Mouse (Mus musculus) kidney, adult 11 months (tissue): ENCODE measurements at regions not wholly inside any gene's neighbourhood (a gene's known extent, or its start where the extent isn't known, plus 50 kb on each side); places are given as distances from the start of the nearest gene placed in this dataset.
"Not testable (repeated sequence)": the region's sequence is repeated elsewhere in the genome, so short reads cannot be mapped to it uniquely, and the experiment has no call there.

Source experiments
- DNase-seq: peaks from one replicate; pipeline ENCODE4 v3.0.0; 2022

DNA sequence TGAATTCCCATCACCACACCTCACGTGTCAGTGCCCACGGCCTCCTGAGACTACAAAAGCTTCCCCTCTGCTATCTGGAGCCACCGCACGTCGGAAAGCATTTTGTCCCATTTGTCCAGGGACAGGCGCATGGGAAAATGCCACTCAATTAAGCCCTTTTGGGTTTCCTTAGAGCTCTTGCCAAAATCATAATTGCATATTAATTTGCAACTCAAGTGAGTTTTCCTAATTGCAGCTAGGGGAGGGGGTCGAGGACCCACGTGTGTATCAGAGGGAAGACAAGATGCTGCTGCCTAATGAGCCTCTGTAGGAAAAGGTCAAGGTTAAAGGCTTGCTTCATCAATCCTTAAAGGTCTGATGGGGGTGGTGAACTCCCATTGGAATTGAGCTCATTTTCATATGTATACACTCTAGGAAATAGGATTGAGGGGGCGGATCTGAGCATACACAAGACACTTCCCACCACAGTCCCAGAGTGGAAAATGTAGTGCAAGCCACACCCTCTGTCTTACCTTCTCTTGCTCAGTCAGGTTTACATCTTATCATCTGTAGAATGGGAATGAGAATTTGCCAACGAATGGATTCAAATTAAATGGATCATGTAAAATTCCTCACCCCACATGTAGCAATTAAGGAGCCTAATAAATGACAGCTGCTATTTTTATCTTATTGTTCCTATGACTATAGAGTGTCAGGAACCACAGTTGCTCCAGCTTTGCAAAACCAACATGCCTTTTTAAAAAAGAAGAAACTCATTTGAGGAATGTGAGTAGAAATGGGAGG is 179.6 kb upstream of the Tenm4 start:
- no peak for DNase-seq

DNA sequence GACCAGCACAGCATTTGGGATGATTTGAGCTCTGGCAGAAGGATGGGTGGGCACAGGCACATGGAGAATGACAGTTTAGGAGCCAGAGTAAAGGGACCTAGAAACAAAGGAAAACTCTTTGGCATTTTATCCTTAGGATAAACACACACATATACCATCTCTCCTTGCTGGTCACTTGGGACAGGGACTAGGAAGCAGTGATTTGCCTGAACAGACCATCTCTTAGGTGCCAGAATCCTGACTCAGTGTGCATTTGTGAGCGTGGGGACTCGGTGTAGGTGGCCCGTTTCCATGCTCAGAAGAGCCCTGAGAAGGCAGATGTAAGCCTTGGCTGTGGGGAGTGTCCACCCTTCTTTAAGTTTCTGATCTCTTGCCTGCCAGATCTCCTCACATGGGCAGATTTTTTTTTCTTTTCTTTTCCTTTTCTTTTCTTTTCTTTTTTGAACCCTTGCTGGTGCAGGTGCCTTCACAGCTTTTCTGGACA is 179.0 kb upstream of the Tenm4 start:
- DNase-seq, result no peak

DNA sequence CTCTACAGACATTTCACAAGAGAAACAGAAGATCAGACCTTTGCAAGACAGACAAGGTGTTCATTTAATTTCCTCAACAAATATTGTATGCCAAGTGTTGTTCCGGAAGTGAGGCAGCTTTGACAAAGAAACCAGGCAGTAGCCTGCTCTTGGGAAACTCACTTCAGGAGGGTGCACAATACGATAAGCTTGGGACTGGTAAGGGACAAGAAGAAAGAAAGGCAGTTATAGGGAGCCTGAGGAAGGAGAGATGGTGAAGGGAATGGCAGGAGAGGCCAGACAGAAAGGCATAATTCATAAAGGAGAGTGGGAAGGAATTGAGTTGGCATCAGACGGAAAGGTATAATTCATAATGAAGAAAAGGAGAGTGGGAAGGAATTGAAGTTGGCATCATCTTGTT is 178.5 kb upstream of the Tenm4 start:
- no peak for DNase-seq

DNA sequence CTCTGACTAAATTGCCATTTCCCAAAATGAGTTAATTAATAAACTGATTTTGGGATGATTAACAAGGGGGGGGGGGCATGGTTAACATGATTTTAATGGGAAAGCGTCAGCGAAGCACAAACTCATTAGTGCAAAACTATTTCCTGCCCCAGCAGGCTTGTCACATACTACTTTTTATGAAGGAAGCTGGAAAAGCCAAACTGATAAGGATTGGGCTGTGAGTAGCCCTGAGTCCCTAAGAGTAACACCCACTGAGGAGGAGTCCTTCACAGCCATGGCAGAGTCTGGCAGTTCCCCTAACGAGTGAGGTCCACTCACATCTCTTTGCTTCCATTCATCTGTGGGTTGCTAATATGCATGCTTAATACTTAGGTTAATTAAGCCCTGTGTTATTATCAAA is 173.9 kb upstream of the Tenm4 start:
- DNase-seq, result no peak

DNA sequence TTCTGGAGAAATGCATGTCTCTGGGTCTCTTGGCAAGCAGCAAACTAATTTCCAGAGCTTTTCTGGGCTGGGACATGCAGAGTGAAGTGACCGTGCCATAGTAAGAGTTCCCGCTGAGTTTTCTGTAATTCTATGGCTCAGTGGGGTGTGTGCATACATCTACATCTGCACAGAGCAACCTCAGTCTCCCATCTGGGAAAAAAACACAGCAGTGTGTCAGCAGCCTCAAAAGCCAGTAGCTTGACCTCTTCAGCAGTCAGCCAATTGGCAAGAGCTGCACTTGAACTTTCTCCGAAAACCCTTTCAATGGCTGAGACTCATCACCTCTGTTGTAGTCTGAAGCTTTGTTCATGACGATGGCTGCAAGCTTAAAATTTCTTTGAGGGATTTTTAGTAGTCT is 171.9 kb upstream of the Tenm4 start:
- DNase-seq, result no peak

DNA sequence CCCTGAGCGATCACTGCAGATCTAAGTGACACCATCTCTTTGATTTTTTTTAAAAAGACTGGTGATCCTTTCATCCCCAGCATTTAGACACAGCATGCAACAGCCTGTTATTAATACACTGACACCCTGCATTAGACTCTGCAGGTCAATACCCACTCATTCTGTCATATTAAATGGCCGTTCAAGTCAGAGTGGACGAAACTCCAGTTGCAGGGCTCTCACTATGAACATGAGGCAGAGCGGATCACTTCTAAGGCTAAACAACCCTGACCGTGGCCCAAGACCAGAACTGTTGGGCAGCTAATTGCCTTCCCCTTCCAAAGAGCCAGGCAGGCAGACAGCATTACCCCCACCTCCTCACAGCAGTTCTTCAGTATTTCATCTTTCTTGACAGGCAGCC is 168.6 kb upstream of the Tenm4 start:
- no peak for DNase-seq

DNA sequence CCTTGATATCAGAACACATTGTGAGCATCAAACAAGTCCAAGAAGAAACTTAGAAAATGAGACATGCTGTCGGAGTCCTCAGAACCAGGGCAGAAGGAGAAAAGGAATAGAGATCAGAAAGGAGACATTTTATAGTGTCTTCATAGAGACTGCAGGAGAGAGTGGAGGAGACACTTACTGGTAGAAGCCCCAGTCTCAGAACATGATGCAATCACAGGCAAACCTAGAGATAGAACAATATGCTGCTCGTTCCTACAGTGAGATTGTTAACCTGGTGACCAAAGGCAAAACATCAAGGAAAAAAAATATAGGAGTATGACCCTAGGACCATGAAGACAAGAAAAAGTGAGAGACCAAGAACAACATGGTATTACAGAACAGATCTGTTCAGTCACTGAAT is 164.7 kb upstream of the Tenm4 start:
- DNase-seq, result no peak

DNA sequence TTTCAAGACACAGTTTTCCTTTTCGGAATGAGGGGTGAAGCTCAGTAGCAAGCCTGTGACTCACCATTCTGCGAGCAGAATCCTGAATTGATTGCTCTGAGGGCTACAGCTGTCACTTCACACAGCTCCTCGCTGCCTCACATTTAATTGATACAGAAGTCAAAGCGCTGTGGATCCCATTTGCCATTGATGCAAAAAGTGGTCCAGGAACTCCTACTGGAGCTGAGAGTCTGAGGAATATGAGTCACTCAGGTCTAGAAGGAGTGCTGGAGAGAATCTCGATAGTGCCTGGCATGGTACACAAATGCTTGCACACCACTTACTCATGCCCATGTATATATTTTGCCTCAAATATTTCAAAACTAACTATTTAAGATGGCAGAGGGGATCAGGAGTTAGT is 158.0 kb upstream of the Tenm4 start:
- no peak for DNase-seq

DNA sequence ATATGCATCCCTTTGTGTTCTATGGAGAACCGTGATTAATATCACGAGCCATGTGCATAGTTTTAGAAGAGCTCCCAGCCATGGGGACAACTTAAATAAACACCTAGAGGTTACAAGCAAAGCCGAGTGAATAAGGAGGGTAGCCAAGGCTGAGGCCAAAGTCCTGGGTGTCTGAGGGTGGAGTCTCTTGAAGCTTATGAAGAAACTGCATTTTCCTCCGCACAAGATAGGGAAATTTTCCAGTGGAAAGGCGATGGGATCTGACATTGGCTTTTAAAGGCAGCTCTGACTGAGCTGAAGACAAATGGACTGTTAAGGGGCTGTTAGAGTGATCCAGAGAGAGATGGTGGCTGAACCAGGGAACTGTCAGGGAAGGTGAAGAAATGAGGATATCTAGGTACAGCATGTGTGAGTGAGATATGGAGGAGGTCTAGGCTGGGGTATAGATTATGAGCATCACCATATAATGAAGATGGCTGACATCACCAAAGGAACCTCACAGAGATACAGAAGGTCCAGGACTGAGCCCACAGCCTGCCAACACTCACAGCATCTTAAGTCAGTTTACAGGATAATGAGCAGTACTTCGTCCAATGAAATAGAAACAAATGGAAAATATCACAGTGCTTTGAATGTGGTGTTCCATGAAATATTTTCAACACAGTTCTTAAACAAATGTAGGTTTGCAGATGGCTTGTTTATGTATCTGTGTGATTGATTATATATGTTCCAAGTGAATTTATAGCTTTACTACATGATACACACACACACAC is 153.7 kb upstream of the Tenm4 start:
- no peak for DNase-seq

DNA sequence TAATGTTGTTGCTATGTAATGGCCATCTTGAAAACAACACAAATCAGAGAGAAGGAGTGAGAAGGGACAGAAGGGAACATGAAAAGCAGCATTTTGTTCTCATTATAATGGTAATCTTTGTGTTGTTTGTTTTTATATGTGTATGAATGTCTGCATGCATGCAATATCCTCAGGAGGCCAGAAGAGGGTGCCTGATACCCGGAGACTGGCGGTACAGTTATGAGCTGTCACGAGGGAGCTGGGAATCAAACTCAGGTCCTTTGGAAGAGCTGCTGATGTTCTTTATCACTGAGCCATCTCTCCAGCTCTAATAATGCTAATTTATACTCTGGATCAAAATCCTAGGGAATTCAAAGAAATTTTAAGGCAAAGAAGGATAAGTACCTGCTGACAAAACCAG is 147.0 kb upstream of the Tenm4 start:
- no peak for DNase-seq

DNA sequence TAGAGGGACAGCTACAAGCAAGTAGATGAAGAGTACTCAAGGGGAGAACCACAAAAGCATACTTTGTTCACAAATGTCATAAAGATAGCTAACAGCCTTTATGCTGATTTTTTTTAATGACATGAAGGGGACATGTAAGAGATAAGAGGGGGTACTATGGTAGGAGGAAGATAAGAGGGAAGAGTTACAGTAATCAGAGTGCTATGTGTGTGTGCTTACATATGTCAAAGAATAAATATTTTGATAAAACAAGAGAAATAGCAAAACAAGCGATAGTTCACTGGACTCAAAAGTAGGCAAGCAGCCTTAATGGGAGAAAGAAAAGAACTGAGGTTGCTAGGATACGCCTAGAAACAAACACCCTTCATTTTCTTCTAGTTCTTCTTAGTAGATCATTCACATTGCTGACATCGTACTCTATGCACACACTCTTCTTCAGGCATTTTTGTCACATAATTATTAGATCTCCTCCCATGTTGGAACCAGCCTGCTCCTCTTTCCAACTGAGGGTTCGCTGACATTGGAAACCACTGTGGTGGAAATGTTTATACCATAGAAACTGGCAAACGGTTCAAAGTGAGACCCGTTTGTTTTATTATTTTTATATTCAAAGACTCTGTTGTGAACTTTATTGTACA is 144.1 kb upstream of the Tenm4 start:
- DNase-seq, result no peak

DNA sequence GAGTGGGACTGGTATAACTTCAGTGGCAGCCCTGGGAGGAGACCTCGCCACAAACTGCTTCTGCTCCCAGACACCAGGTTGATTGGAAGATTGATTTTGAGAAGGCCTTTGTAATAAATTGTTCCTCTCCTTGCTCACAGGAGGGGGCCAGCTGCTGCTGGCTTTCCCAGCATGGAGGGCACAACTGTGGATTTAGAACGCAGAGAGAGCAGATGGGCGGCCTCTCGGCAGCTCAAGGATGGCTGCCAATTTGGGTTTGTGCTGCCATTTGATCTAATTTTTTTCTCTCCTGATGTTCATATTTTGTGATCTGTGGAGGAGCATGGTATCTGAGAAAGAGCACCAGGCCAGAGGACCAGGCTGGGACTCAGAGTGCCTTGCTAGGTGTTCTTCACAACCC is 137.4 kb upstream of the Tenm4 start:
- no peak for DNase-seq

DNA sequence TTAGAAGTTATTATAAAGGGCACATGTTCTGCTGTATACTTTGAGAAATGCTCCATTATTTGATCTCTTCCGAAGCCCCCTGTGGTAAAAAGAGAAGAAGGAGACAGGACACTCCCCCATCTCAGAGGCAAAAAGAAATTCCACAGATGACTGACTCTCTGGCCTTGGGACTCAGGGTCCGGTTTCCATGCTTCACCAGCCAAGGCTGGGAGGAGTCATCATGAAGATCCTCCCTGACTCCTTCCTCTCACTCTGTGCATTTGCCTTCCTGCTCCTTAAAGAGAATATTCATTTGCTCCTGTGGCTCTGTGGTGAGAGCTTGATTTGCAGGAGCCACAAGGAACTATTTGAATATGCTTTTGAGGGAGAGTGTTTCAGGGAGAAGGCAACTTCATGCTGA is 135.6 kb upstream of the Tenm4 start:
- DNase-seq, result no peak

DNA sequence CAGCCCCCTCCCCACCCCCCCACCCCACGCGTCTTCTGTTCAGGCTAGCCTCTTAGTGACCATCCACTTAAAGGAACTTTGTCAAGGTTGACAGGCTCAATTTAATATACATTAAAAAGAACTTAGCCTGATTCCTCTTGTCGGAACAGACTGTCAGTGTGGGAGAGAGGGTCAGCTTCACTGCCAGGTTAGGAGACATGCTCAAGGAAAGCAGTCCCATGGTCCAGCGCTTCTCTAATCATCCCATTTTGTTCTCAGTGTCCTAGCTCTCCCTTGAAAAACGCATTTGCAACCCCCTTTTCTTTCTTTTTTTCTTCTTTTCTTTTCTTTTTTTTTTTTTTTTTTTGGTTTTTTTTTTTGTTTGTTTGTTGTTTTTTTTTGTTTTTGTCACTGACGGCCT is 131.4 kb upstream of the Tenm4 start:
- DNase-seq, result no peak

DNA sequence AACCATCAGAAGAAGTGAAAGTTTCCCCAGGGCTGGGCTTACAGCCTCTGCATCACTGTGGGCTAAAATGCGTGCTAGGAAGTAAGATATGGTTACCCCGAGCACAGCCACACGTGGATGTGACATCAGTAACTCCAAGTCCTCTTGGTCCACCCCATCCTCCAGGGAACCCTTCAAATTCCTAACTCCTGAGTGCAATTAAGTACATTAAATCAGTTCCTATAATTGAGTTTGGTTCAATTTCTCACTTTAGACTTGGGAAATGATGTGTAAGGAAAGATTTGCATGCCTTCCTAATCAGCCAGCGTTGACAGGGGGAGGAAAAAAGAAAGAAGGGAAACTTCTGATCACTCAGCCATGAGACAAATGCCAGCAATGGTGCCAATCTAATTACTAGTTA is 129.2 kb upstream of the Tenm4 start:
- DNase-seq, result no peak

DNA sequence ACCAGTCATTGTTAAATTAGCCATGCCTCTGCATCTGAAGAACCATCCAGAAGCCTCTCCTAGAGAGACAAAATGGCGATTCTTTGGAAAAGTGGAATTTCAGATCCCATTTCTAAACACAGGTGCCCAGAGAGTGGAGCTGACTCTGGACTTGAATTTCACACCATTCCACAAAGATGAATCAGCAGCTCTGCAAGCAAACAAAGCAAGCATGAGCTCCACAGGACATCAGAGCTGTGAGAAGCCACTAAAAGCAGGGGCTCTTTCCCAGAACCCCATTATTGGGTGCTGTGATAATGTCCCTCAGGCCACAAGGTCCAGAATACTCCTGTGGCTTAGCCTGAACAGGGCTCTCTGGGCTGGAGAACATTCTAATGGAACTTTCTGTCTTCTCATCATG is 119.4 kb upstream of the Tenm4 start:
- DNase-seq, result no peak

DNA sequence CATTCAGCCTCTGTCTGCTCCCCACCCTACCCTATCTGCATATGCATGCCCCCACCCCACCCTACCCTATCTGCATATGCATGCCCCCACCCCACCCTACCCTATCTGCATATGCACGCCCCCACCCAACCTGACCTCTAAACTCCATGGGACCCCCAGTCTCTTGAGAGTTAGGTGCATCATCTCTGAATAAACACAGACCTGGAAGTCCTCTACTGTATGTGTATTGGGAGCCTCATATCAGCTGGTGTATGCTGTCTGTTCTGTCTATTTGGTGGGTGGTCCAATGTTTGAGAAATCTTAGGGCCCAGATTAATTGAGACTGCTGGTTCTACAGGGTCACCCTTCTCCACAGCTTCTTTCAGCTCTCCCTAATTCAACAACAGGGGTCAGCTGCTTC is 109.4 kb upstream of the Tenm4 start:
- DNase-seq, result not testable (repeated sequence)

DNA sequence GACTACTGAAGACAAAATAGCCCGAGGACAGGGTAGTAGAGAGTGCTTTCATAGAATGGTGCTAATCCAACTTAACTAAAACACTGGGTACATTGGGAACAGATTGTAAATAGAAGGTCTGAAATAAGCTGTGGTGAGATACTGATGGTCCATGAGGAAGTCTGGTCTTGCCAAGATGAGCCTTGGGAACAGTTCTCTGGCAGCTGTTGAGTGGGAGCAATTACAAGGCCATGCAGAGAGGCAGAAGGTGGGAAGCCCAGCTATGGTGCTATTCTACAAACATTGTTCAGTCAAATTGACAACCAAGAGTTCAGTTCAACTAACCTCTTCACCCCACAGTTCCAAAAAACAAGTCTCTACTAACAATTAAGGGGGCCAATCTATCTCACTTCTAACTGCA is 92.5 kb upstream of the Tenm4 start:
- DNase-seq, result no peak

DNA sequence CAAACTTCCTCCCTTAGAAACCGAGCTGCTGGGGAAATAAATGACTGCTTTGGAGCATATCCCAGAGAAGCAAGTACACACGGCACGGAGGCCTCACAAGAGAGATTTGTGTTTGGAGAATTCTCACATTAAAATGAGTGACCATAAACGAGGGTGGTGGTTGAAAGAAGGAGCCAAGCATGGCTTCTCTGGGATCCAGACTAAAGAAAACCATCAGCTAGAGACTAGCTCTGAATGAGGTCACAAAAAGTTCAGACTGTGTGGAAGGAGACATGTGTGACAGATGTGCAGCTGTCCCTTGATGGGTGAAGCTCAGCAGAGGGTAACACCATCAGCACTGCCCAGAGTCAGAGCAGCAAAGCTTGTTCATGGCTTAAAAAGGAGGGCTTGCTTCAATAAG is 89.4 kb upstream of the Tenm4 start:
- no peak for DNase-seq

DNA sequence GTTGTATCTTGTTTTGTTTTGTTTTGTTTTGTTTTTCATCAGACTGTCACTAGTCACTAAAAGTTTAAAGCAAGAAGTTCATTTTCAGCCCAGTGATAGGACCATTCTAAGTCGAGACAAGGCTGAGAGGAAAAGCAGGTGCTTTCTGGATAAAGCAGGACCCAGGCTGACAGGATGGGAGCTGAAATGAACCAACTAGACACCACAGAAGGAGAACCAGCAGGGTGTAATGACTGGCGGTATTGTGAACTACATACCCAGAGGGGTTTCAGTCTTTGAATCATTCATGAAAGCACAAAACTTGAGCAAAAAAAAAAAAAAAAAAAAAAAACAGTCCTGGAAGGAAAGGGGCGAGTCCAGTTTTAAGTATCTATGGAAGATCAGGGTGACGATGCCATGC is 75.9 kb upstream of the Tenm4 start:
- DNase-seq, result no peak

DNA sequence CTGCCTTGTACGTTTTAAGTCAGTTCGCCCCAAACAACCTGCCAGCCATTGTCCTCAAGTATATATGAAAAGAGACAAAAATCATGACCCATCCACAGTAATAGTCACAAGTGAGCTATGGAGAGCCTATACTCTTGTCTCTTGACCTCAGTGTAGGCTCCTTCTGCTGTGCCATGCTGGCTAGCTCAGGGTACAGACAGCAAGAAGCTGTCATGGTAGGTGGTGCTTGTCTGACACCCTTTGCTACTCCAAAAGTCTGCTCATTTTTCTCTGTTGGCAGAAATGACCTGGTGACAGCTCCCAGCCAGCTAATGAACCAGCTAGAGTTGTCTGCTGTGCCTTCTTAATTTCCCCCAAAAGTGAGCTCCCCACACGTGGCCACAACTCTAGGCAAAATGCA is 75.3 kb upstream of the Tenm4 start:
- no peak for DNase-seq

DNA sequence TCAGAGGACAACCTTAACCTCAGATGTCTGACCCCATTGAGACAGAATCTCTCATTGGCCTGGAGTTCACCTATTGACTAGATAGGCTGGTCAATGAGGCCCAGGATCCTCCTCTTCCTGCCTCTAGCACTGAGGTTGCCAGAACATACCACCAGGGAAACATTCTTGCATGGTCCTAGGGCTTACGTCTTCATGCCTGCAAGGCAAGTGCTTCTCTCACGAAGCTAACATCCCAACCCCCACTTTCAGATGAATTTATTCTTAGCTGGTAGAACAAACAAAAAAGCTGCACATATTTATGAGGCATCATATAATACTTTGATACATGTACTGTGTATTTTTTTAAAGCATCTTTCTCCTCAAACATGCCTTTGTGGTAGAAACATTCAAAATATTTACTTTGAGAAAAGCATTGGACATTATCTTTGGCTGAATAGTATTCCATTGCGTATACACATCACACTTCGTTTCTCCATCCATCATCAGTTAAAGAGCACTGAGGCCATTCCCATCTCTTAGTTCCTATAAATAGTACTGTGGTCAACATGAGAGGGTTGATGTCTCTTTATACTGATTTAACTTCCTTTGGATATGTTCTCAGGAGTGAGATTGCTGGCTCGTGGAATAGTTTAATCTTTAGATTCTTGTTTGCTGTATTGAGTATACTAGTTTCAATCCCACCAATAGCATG is 72.2 kb upstream of the Tenm4 start:
- DNase-seq, result no peak

DNA sequence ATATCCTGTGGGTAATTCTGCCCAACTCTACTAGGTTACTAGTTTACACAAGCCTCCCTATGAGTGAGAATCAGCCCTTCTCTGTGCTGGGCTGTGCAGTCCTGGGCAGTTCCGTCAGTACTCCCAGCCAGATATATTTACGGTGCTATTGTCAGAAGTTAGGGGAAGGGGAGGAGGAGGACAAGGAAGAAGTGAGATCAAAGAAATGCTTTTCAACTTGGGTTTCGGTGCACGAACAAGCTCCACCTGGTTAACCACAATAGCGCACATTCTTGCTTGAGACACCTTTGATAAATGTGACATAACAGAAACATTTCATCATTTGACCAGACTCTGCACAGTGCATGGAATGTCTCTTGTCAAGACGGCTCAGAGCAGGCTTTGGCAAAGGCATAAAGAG is 68.3 kb upstream of the Tenm4 start:
- DNase-seq, result no peak

DNA sequence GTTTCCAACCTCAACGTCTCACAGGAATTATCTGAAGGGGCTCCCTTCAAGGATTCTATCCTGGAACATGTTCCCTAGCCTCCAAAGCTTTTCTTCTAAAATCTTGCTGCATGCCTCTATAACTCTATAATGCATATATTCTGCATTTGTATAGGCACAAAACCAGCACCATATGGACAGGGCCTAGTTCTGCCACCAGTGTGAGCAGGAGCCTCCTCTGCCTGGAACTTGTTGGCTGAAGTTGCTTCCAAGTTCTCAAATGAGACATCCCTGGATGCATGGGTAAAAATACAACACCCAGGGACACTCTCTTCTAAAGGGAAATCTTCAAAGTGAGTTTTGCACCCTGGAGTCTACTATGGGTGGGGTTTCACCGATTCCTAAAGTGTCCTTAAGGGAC is 62.3 kb upstream of the Tenm4 start:
- DNase-seq, result no peak
